Mouse (Mus musculus) heart, adult 2 months (tissue): Measurements from ENCODE around the gene Fyb.

Source experiments
- CTCF ChIP-seq: fragments of 200-600 bp; IDR thresholded peaks from 2 replicates; pipeline ENCODE4 v1.8.1; 2022; ENCODE audit warnings: antibody characterized with exemption, mild to moderate bottlenecking, moderate library complexity
- EP300 ChIP-seq: fragments of 200-500 bp; IDR thresholded peaks from 2 replicates; pipeline ENCODE4 v1.6.1; 2011; ENCODE audit warnings: low read depth, low read length, control low read depth; ENCODE audit not compliant: insufficient read depth
- POLR2A ChIP-seq: fragments of 200-500 bp; IDR thresholded peaks from 2 replicates; pipeline ENCODE4 v1.6.1; 2011; ENCODE audit warnings: mild to moderate bottlenecking, low read depth, low read length, control low read depth; ENCODE audit not compliant: insufficient read depth

DNA sequence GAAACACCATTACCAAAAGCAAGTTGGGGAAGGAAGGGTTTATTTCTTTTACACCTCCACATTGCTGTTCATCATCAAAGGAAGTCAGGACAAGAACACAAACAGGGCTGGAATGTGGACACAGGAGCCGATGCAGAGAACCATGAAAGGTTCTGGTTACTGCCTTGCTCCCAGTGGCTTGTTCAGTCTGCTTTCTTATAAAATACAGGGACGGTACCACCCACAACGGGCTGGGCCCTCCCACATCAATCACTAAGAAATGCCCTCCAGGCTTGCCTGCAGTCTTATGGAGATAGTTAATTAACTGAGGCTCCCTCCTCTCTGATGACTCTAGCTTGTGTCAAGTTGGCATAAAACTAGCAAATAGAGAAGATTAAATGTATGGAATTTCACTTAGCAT lies 139.3 kb downstream of the Fyb start:
- TF ChIP-seq EP300 (no peak), CTCF (no peak), POLR2A (no peak)
